Mouse (Mus musculus): ENCODE measurements at regions not wholly inside any gene's neighbourhood (a gene's known extent, or its start where the extent isn't known, plus 50 kb on each side); places are given as distances from the start of the nearest gene placed in this dataset.

GRCm38 (mm10) chr2:74201608-74202323 is 290.6 kb upstream of the Atp5g3 start:
- TF ChIP-seq CTCF (IDR thresholded peaks at IDR 0.05; ENCODE audit: low read depth, low read length) (no peak), GATA2 (IDR thresholded peaks at IDR 0.05; ENCODE audit: borderline replicate concordance, low read depth, low read length) (no peak), POLR2AphosphoS5 (IDR thresholded peaks at IDR 0.05; ENCODE audit: insufficient replicate concordance, low read depth, low read length) (no peak), GATA1 (IDR thresholded peaks at IDR 0.05; ENCODE audit: borderline replicate concordance, low read length) (no peak), TAL1 (conservative IDR thresholded peaks at IDR 0.05; ENCODE audit: low read depth, low read length) (no peak)

GRCm38 (mm10) chr2:74199550-74199949 is 288.4 kb upstream of the Atp5g3 start:
- no peaks in the 10 kb centered on the region for H3K36me3 ChIP-seq (replicated peaks)
- H3K4me3 ChIP-seq (ENCODE audit: low read depth, low read length), result no peak overlapping the region
- no peaks in the 10 kb centered on the region for H3K4me1 ChIP-seq (ENCODE audit: insufficient read depth, low read depth, low read length)
- no peak for DNase-seq (ENCODE audit: low spot score)
- H3K27me3 ChIP-seq (ENCODE audit: insufficient read depth, low read length), result peaks cover 3% of the 10 kb centered on the region; the same call in 1 of the 2 replicates
- TF ChIP-seq GATA2 (IDR thresholded peaks at IDR 0.05; ENCODE audit: borderline replicate concordance, low read depth, low read length), result no peak
- no peak for TF ChIP-seq TAL1 (conservative IDR thresholded peaks at IDR 0.05; ENCODE audit: low read depth, low read length)
- no peak for TF ChIP-seq POLR2AphosphoS5 (IDR thresholded peaks at IDR 0.05; ENCODE audit: insufficient replicate concordance, low read depth, low read length)
- no peak for TF ChIP-seq CTCF (IDR thresholded peaks at IDR 0.05; ENCODE audit: low read depth, low read length)
- TF ChIP-seq GATA1 (IDR thresholded peaks at IDR 0.05; ENCODE audit: borderline replicate concordance, low read length), result no peak
- ATAC-seq (ENCODE audit: extremely low read depth, insufficient number of reproducible peaks, low FRiP score, poor library complexity, severe bottlenecking), result no peak
- no peaks in the 10 kb centered on the region for H3K9me3 ChIP-seq (replicated peaks)

More at GRCm38 (mm10) chr2:74201608-74202323, 290.6 kb upstream of the Atp5g3 start:
- Histone ChIP-seq H3K9me3 (replicated peaks) (no peaks in the 10 kb centered on the region), H3K36me3 (replicated peaks) (no peaks in the 10 kb centered on the region), H3K27me3 (ENCODE audit: insufficient read depth, low read length) (peaks cover 3% of the 10 kb centered on the region; the same call in 1 of the 2 replicates), H3K4me1 (ENCODE audit: insufficient read depth, low read depth, low read length) (no peaks in the 10 kb centered on the region), H3K4me3 (ENCODE audit: low read depth, low read length) (no peak overlapping the region)
- no peak for DNase-seq (ENCODE audit: low spot score)
- ATAC-seq (ENCODE audit: extremely low read depth, insufficient number of reproducible peaks, low FRiP score, poor library complexity, severe bottlenecking), result no peak

GRCm38 (mm10) chr2:74187963-74188790 is 277.1 kb upstream of the Atp5g3 start:
- Histone ChIP-seq H3K9me3 (replicated peaks) (no peaks in the 10 kb centered on the region), H3K27me3 (ENCODE audit: insufficient read depth, low read length) (no peaks in the 10 kb centered on the region), H3K4me1 (ENCODE audit: insufficient read depth, low read depth, low read length) (no peaks in the 10 kb centered on the region), H3K4me3 (ENCODE audit: low read depth, low read length) (no peak overlapping the region), H3K36me3 (replicated peaks) (no peaks in the 10 kb centered on the region)
- no peak for DNase-seq (ENCODE audit: low spot score)
- no peak for ATAC-seq (ENCODE audit: extremely low read depth, insufficient number of reproducible peaks, low FRiP score, poor library complexity, severe bottlenecking)
- no peak for TF ChIP-seq POLR2AphosphoS5 (IDR thresholded peaks at IDR 0.05; ENCODE audit: insufficient replicate concordance, low read depth, low read length)
- no peak for TF ChIP-seq GATA1 (IDR thresholded peaks at IDR 0.05; ENCODE audit: borderline replicate concordance, low read length)
- TF ChIP-seq CTCF (IDR thresholded peaks at IDR 0.05; ENCODE audit: low read depth, low read length), result no peak
- no peak for TF ChIP-seq TAL1 (conservative IDR thresholded peaks at IDR 0.05; ENCODE audit: low read depth, low read length)

- H3K4me3 ChIP-seq (ENCODE audit: low read depth, low read length), result no peak overlapping the region
- H3K27me3 ChIP-seq (ENCODE audit: insufficient read depth, low read length), result no peaks in the 10 kb centered on the region
- ATAC-seq (ENCODE audit: extremely low read depth, insufficient number of reproducible peaks, low FRiP score, poor library complexity, severe bottlenecking), result no peak
- H3K9me3 ChIP-seq (replicated peaks), result no peaks in the 10 kb centered on the region
- TF ChIP-seq CTCF (IDR thresholded peaks at IDR 0.05; ENCODE audit: low read depth, low read length) (no peak), GATA2 (IDR thresholded peaks at IDR 0.05; ENCODE audit: borderline replicate concordance, low read depth, low read length) (no peak), POLR2AphosphoS5 (IDR thresholded peaks at IDR 0.05; ENCODE audit: insufficient replicate concordance, low read depth, low read length) (no peak), TAL1 (conservative IDR thresholded peaks at IDR 0.05; ENCODE audit: low read depth, low read length) (no peak), GATA1 (IDR thresholded peaks at IDR 0.05; ENCODE audit: borderline replicate concordance, low read length) (no peak)
- DNase-seq (ENCODE audit: low spot score), result no peak
- H3K36me3 ChIP-seq (replicated peaks), result no peaks in the 10 kb centered on the region
- H3K4me1 ChIP-seq (ENCODE audit: insufficient read depth, low read depth, low read length), result no peaks in the 10 kb centered on the region
Measured at GRCm38 (mm10) chr2:74178106-74178505, 267.0 kb upstream of the Atp5g3 start.

- TF ChIP-seq CTCF (IDR thresholded peaks at IDR 0.05; ENCODE audit: low read depth, low read length) (no peak), GATA1 (IDR thresholded peaks at IDR 0.05; ENCODE audit: borderline replicate concordance, low read length) (no peak), POLR2AphosphoS5 (IDR thresholded peaks at IDR 0.05; ENCODE audit: insufficient replicate concordance, low read depth, low read length) (no peak), GATA2 (IDR thresholded peaks at IDR 0.05; ENCODE audit: borderline replicate concordance, low read depth, low read length) (no peak), TAL1 (conservative IDR thresholded peaks at IDR 0.05; ENCODE audit: low read depth, low read length) (no peak)
- H3K4me1 ChIP-seq (ENCODE audit: insufficient read depth, low read depth, low read length), result no peaks in the 10 kb centered on the region
- 0 out of 2 replicates have a peak, but pooled peaks cover 4% of the 10 kb centered on the region for H3K27me3 ChIP-seq (ENCODE audit: insufficient read depth, low read length)
- H3K36me3 ChIP-seq (replicated peaks), result no peaks in the 10 kb centered on the region
- ATAC-seq (ENCODE audit: extremely low read depth, insufficient number of reproducible peaks, low FRiP score, poor library complexity, severe bottlenecking), result no peak
- no peak for DNase-seq (ENCODE audit: low spot score)
- no peaks in the 10 kb centered on the region for H3K9me3 ChIP-seq (replicated peaks)
- H3K4me3 ChIP-seq (ENCODE audit: low read depth, low read length), result no peak overlapping the region
Measured at GRCm38 (mm10) chr2:74168776-74169570, 257.8 kb upstream of the Atp5g3 start.
